Mouse (Mus musculus) CH12.LX (cell line): Measurements from ENCODE around the gene Fam209. TPM values are rescaled to one million over a fixed set of nuclear protein-coding genes. Genes with fewer than 3 reads are reported as not detected.

Source experiments
- DNase-seq: peaks from one replicate; pipeline ENCODE4 v3.0.0-alpha.2; 2013; ENCODE audit errors: extremely low read depth
- H3K27ac ChIP-seq: 2 replicates; pipeline ENCODE4 v1.5.1; 2012; ENCODE audit warnings: low read depth, mild to moderate bottlenecking, control low read depth, moderate library complexity; ENCODE audit not compliant: insufficient read depth
- H3K27me3 ChIP-seq: replicated peaks from 2 replicates; pipeline ENCODE3; 2012; ENCODE audit warnings: inconsistent platforms
- H3K36me3 ChIP-seq, 2 experiments: replicated peaks in 1 of 2; 2 replicates each; pipeline versions ENCODE3 to v1.6.1; 2012; ENCODE audit warnings: inconsistent platforms in 1 of 2, low read length in 1 of 2, mild to moderate bottlenecking in 1 of 2, mixed read lengths in 1 of 2, moderate library complexity in 1 of 2; ENCODE audit not compliant: control insufficient read depth in 1 of 2, insufficient read depth in 1 of 2
- H3K4me1 ChIP-seq, 2 experiments: 2 replicates each; pipeline ENCODE4 v1.6.1; 2012; ENCODE audit warnings: inconsistent platforms in 1 of 2, moderate library complexity in 1 of 2; ENCODE audit not compliant: insufficient read depth in 2 of 2, control insufficient read depth in 1 of 2
- H3K4me2 ChIP-seq: 2 replicates; pipeline ENCODE4 v1.6.1; 2012; ENCODE audit warnings: low read depth, mild to moderate bottlenecking, control low read depth; ENCODE audit not compliant: poor library complexity, insufficient read depth, severe bottlenecking
- H3K4me3 ChIP-seq, 3 experiments: fragments of 150-350 bp in 1 of 3; sonication (generic) in 1 of 3; replicated peaks in 1 of 3; 2 replicates each; pipeline versions ENCODE3 to v1.5.1; 2011 to 2012; ENCODE audit warnings: low read depth in 2 of 3, low read length in 2 of 3, mild to moderate bottlenecking in 2 of 3, moderate library complexity in 2 of 3, control low read depth in 1 of 3, improper control_type of control experiment in 1 of 3, inconsistent platforms in 1 of 3, mixed read lengths in 1 of 3; ENCODE audit not compliant: poor library complexity in 1 of 3
- H3K79me2 ChIP-seq: replicated peaks from 2 replicates; pipeline ENCODE4 v1.6.1; 2012; ENCODE audit warnings: mild to moderate bottlenecking, moderate library complexity; ENCODE audit not compliant: control insufficient read depth, poor library complexity, insufficient read depth, severe bottlenecking; ENCODE audit errors: extremely low read depth
- H3K9ac ChIP-seq: 2 replicates; pipeline ENCODE4 v1.6.1; 2012; ENCODE audit warnings: low read depth, mild to moderate bottlenecking, control low read depth, moderate library complexity; ENCODE audit not compliant: insufficient read depth
- H3K9me3 ChIP-seq: replicated peaks from 2 replicates; pipeline ENCODE3; 2012; ENCODE audit warnings: low read length, inconsistent platforms, mixed read lengths
- BHLHE40 ChIP-seq: IDR thresholded peaks from 2 replicates; pipeline ENCODE4 v1.6.1; 2011; ENCODE audit warnings: mild to moderate bottlenecking, low read depth, low read length, improper control_type of control experiment
- CHD1 ChIP-seq: IDR thresholded peaks from 2 replicates; pipeline ENCODE4 v1.6.1; 2012; ENCODE audit warnings: low read depth, low read length, improper control_type of control experiment, inconsistent platforms
- CHD2 ChIP-seq: IDR thresholded peaks from 2 replicates; pipeline ENCODE4 v1.6.1; 2011; ENCODE audit warnings: low read length, improper control_type of control experiment
- E2F4 ChIP-seq: IDR thresholded peaks from 2 replicates; pipeline ENCODE4 v1.6.1; 2011; ENCODE audit warnings: low read depth, low read length, improper control_type of control experiment; ENCODE audit not compliant: insufficient replicate concordance
- GABPA ChIP-seq: IDR thresholded peaks from 2 replicates; pipeline ENCODE4 v1.6.1; 2012; ENCODE audit warnings: low read depth, low read length, improper control_type of control experiment, inconsistent platforms; ENCODE audit not compliant: insufficient replicate concordance
- JUND ChIP-seq: conservative IDR thresholded peaks from 2 replicates; pipeline ENCODE4 v1.6.1; 2011; ENCODE audit warnings: low read depth, low read length, improper control_type of control experiment
- MYC ChIP-seq: IDR thresholded peaks from 2 replicates; pipeline ENCODE4 v1.6.1; 2011; ENCODE audit warnings: low read depth, mild to moderate bottlenecking, improper control_type of control experiment, low read length
- NRF1 ChIP-seq: IDR thresholded peaks from 2 replicates; pipeline ENCODE4 v1.6.1; 2014; ENCODE audit warnings: low read depth, mild to moderate bottlenecking, inconsistent platforms, low read length, improper control_type of control experiment, moderate library complexity
- POLR2AphosphoS2 ChIP-seq: IDR thresholded peaks from 2 replicates; pipeline ENCODE4 v1.6.1; 2011; ENCODE audit warnings: low read depth, low read length, improper control_type of control experiment
- RCOR1 ChIP-seq: conservative IDR thresholded peaks from 2 replicates; pipeline ENCODE4 v1.6.1; 2012; ENCODE audit warnings: low read depth, mild to moderate bottlenecking, inconsistent platforms, low read length, improper control_type of control experiment
- SIN3A ChIP-seq: IDR thresholded peaks from 2 replicates; pipeline ENCODE4 v1.6.1; 2012; ENCODE audit warnings: low read length, improper control_type of control experiment, inconsistent platforms
- UBTF ChIP-seq: IDR thresholded peaks from 2 replicates; pipeline ENCODE4 v1.6.1; 2012; ENCODE audit warnings: low read depth, mild to moderate bottlenecking, inconsistent platforms, low read length, improper control_type of control experiment, moderate library complexity
- USF1 ChIP-seq: IDR thresholded peaks from 2 replicates; pipeline ENCODE4 v1.6.1; 2014; ENCODE audit warnings: low read depth, mild to moderate bottlenecking, inconsistent platforms, low read length, improper control_type of control experiment
- ZKSCAN1 ChIP-seq: IDR thresholded peaks from 2 replicates; pipeline ENCODE4 v1.6.1; 2012; ENCODE audit warnings: low read depth, inconsistent platforms, low read length, improper control_type of control experiment, borderline replicate concordance
- ZMIZ1 ChIP-seq: IDR thresholded peaks from 2 replicates; pipeline ENCODE4 v1.6.1; 2012; ENCODE audit warnings: low read depth, mild to moderate bottlenecking, inconsistent platforms, low read length, improper control_type of control experiment
- ZNF384 ChIP-seq: IDR thresholded peaks from 2 replicates; pipeline ENCODE4 v1.6.1; 2012; ENCODE audit warnings: low read depth, low read length, improper control_type of control experiment, inconsistent platforms
- dilution Hi-C: fragments of 300-500 bp; cut with MboI; formaldehyde crosslinking; loops from 2 replicates; pipeline ENCODE4 v1.14.3; 2020; ENCODE audit warnings: low sequenced_read_pairs; ENCODE audit not compliant: extremely low pct_unique_long_range_greater_than_20kb, extremely low pct_ligation_motif_present
- in situ Hi-C: fragments of 300-500 bp; cut with MboI; formaldehyde crosslinking; loops from 3 replicates; pipeline ENCODE4 v1.14.3; 2019; ENCODE audit warnings: low sequenced_read_pairs, low pct_ligation_motif_present, low pct_unique_long_range_greater_than_20kb, mixed read lengths
- polyA plus RNA-seq: library from polyadenylated mRNA; unstranded; fragments of >175 nt; gene quantifications from 2 replicates; pipeline ENCODE4 v1.2.1, GENCODE M21; 2012; ENCODE audit warnings: low read depth; ENCODE audit not compliant: insufficient read length
- total RNA-seq, 2 experiments: library from RNA; depleted of rRNA; stranded (reverse); fragments of 300-350 nt in 1 of 2; fragments of >200 nt in 1 of 2; gene quantifications; 2 replicates each; pipeline ENCODE4 v1.2.3; 2012 to 2014

The Fam209 gene
- total and polyA plus RNA-seq, 3 experiments: 0.25 to 1.2 TPM; not detected in 1

DNA sequence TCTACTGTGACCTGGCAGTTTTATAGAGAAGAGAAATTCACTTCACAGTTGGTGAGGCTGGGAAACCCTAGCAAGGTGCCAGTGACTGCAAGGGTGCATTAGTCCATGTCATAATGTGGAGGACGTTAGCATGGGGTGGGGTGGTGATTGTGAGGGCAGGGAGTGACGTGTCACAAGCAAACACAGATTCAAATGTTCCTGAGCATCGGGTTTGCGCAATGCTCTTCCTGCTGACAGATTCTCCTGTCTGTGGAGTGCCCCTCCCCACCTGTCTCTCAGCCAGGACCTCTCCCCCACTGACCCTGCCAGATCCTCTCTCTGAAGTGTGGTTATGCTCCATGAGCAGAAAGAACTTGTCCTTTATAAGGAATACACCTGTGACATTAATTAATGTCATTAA is 24.0 kb upstream of the Fam209 start:
- in situ Hi-C loops: loop anchor here (10.0 kb wide), 1 partner anchor 224 kb away; no protein-coding TSS in a partner anchor
- no peak overlapping the region for H3K27ac ChIP-seq
- no peak overlapping the region for H3K4me3 ChIP-seq
- no peak for DNase-seq
- H3K4me2 ChIP-seq: no peak overlapping the region
- H3K4me1 ChIP-seq: peaks cover 0 to 3% of the 10 kb centered on the region in 2 experiments; a peak in 1 of 4 replicates
- no peaks in the 10 kb centered on the region for H3K27me3 ChIP-seq
- dilution Hi-C loops: no loop called here
- peaks cover 80 to 97% of the 10 kb centered on the region in 2 experiments for H3K36me3 ChIP-seq
- TF ChIP-seq MYC: no peak
- no peak for TF ChIP-seq UBTF
- TF ChIP-seq NRF1: no peak
- TF ChIP-seq ZMIZ1: no peak
- no peak for TF ChIP-seq USF1
- TF ChIP-seq ZKSCAN1: no peak
- no peak for TF ChIP-seq E2F4
- no peak for TF ChIP-seq POLR2AphosphoS2
- no peak for TF ChIP-seq CHD2
- TF ChIP-seq RCOR1: no peak
- no peak for TF ChIP-seq CHD1
- TF ChIP-seq GABPA: no peak
- TF ChIP-seq ZNF384: no peak
- TF ChIP-seq JUND: no peak
- TF ChIP-seq BHLHE40: no peak
- no peak for TF ChIP-seq SIN3A
- no peak overlapping the region for H3K9ac ChIP-seq
- H3K9me3 ChIP-seq: no peaks in the 10 kb centered on the region
- H3K79me2 ChIP-seq: peaks cover 12% of the 10 kb centered on the region

DNA sequence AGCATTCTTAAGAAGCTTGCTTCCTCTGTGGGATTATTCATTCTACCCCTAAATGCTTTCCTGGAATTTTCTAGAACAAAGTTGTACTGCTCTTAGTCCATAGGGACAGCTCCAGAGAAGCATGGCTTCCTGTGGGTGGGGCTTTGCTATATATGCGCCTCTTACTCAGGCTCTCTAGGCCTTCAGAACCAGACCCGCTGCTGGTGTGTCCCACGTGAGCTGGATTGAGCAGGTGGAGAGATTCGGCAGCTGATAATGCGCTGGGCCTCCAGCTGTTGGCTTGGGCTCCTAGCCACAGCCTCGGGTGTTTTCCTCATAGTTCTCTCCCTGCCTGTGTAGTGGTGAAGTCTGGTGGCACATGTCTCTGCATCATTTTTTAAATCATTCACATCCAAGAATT is 21.7 kb upstream of the Fam209 start:
- in situ Hi-C loops: no loop called here
- Histone ChIP-seq H3K9me3 (no peaks in the 10 kb centered on the region), H3K4me2 (no peak overlapping the region), H3K36me3 (peaks cover 87 to 98% of the 10 kb centered on the region in 2 experiments), H3K4me1 (no peaks in the 10 kb centered on the region), H3K4me3 (no peak overlapping the region)
- dilution Hi-C loops: no loop called here
- no peak for DNase-seq
- TF ChIP-seq ZNF384 (no peak), BHLHE40 (no peak)
- TF ChIP-seq, all 38 proteins: peak for 0
- H3K27ac ChIP-seq: no peak overlapping the region
- no peaks in the 10 kb centered on the region for H3K79me2 ChIP-seq
- no peak overlapping the region for H3K9ac ChIP-seq
- H3K27me3 ChIP-seq: no peaks in the 10 kb centered on the region
